Mouse (Mus musculus) ES-E14 (cell line): ENCODE results near the gene Ccnb2. TPM values are rescaled to one million over a fixed set of nuclear protein-coding genes. Genes with fewer than 3 reads are reported as not detected.

ENCODE experiments used
- DNase-seq: peaks from one replicate; pipeline ENCODE4 v3.0.0-alpha.2; 2013; ENCODE audit warnings: low read depth, low spot score
- H3K27ac ChIP-seq: 2 replicates; pipeline ENCODE4 v1.5.1; 2012; ENCODE audit warnings: low read depth, mild to moderate bottlenecking, low read length, moderate library complexity, mixed read lengths; ENCODE audit not compliant: poor library complexity, insufficient read depth, severe bottlenecking
- H3K36me3 ChIP-seq: 2 replicates; pipeline ENCODE4 v1.6.1; 2012; ENCODE audit warnings: mild to moderate bottlenecking, low read length, moderate library complexity, mixed read lengths; ENCODE audit not compliant: control insufficient read depth, poor library complexity, insufficient read depth, severe bottlenecking
- H3K4me1 ChIP-seq, 2 experiments: fragments of 150-350 bp in 1 of 2; sonication (generic) in 1 of 2; 2 replicates each; pipeline ENCODE4 v1.6.1; 2012; ENCODE audit warnings: low read length in 2 of 2, mild to moderate bottlenecking in 1 of 2, mixed read lengths in 1 of 2; ENCODE audit not compliant: control insufficient read depth in 2 of 2, insufficient read depth in 2 of 2, poor library complexity in 1 of 2
- H3K4me3 ChIP-seq, 2 experiments: fragments of 150-350 bp in 1 of 2; sonication (generic) in 1 of 2; 2 replicates each; pipeline ENCODE4 v1.5.1; 2012; ENCODE audit warnings: low read length in 2 of 2, low read depth in 1 of 2, mild to moderate bottlenecking in 1 of 2, mixed read lengths in 1 of 2; ENCODE audit not compliant: insufficient read depth in 1 of 2, poor library complexity in 1 of 2, severe bottlenecking in 1 of 2
- H3K9ac ChIP-seq: 2 replicates; pipeline ENCODE4 v1.6.1; 2012; ENCODE audit warnings: low read depth, mild to moderate bottlenecking, low read length, mixed read lengths; ENCODE audit not compliant: poor library complexity, insufficient read depth, severe bottlenecking
- H3K9me3 ChIP-seq: fragments of 150-350 bp; sonication (generic); 2 replicates; pipeline ENCODE4 v1.6.1; 2012; ENCODE audit warnings: low read depth, mild to moderate bottlenecking, low read length; ENCODE audit not compliant: control insufficient read depth, insufficient read depth
- CHD2 ChIP-seq: IDR thresholded peaks from 2 replicates; pipeline ENCODE4 v1.6.1; 2014; ENCODE audit warnings: mild to moderate bottlenecking, low read depth, low read length, inconsistent platforms
- HCFC1 ChIP-seq: IDR thresholded peaks from 2 replicates; pipeline ENCODE4 v1.6.1; 2012; ENCODE audit warnings: low read length, inconsistent platforms, borderline replicate concordance; ENCODE audit not compliant: insufficient read depth
- MAFK ChIP-seq: IDR thresholded peaks from 2 replicates; pipeline ENCODE4 v1.6.1; 2014; ENCODE audit warnings: mild to moderate bottlenecking, low read depth, low read length, inconsistent platforms; ENCODE audit not compliant: insufficient read depth
- ZC3H11A ChIP-seq: IDR thresholded peaks from 2 replicates; pipeline ENCODE4 v1.6.1; 2012; ENCODE audit warnings: low read depth, mild to moderate bottlenecking, inconsistent platforms, low read length, borderline replicate concordance
- ZNF384 ChIP-seq: IDR thresholded peaks from 2 replicates; pipeline ENCODE4 v1.6.1; 2012; ENCODE audit warnings: low read depth, low read length, inconsistent platforms
- in situ Hi-C, 2 experiments: fragments of 600-800 bp; cut with MboI; formaldehyde crosslinking; loops; one replicate each; pipeline ENCODE4 v1.15.1; 2025; ENCODE audit warnings: low sequenced_read_pairs in 2 of 2, inconsistent platforms in 1 of 2; ENCODE audit not compliant: unreplicated experiment in 2 of 2
- total RNA-seq: library from RNA; depleted of rRNA; stranded (reverse); fragments of 300-350 nt; gene quantifications from 2 replicates; pipeline ENCODE4 v1.2.3, GENCODE M21; 2012; rRNA removed

The Ccnb2 gene
- total RNA-seq, 1 experiment: 95.0 TPM

GRCm38 (mm10) chr9:70365915-70366314, 55.4 kb downstream of the Ccnb2 start:
- Histone ChIP-seq H3K9me3 (no peaks in the 10 kb centered on the region), H3K4me1 (no peaks in the 10 kb centered on the region), H3K9ac (no peak overlapping the region), H3K27ac (no peak overlapping the region), H3K36me3 (peaks cover 3% of the 10 kb centered on the region; the same call in 1 of the 2 replicates), H3K4me3 (no peak overlapping the region)
- in situ Hi-C loops: no loop called here
- no peak for TF ChIP-seq CHD2
- no peak for TF ChIP-seq ZC3H11A
- TF ChIP-seq MAFK: no peak
- no peak for DNase-seq

GRCm38 (mm10) chr9:70364741-70365140, 56.6 kb downstream of the Ccnb2 start:
- H3K9me3 ChIP-seq: no peaks in the 10 kb centered on the region
- in situ Hi-C loops: no loop called here
- no peak overlapping the region for H3K27ac ChIP-seq
- H3K4me3 ChIP-seq: no peak overlapping the region
- TF ChIP-seq ZC3H11A (no peak), MAFK (no peak), ZNF384 (no peak), HCFC1 (no peak), CHD2 (no peak)
- H3K4me1 ChIP-seq: no peaks in the 10 kb centered on the region
- no peak overlapping the region for H3K9ac ChIP-seq
- H3K36me3 ChIP-seq: no peaks in the 10 kb centered on the region
- no peak for DNase-seq

- no peaks in the 10 kb centered on the region for H3K36me3 ChIP-seq
- in situ Hi-C loops: no loop called here
These were observed 61.8 kb downstream of the Ccnb2 start for GRCm38 (mm10) chr9:70359402-70360131.

More at GRCm38 (mm10) chr9:70359402-70360131, 61.8 kb downstream of the Ccnb2 start:
- H3K4me3 ChIP-seq: no peak overlapping the region
- no peak overlapping the region for H3K27ac ChIP-seq
- no peak for DNase-seq
- H3K4me1 ChIP-seq: peaks cover 0 to 2% of the 10 kb centered on the region in 2 experiments; a peak in 2 of 4 replicates
- H3K9ac ChIP-seq: no peak overlapping the region
- no peak for TF ChIP-seq MAFK
- TF ChIP-seq ZNF384: no peak
- H3K9me3 ChIP-seq: no peaks in the 10 kb centered on the region

Other genes with a start within 250 kb of the Ccnb2 start
- 21.3 and 22.0 TPM in 2 replicates for gene Myo1e, start 214.2 kb downstream of the Ccnb2 start, total RNA-seq
- 18.4 and 24.3 TPM in 2 replicates for gene Rnf111, start 82.2 kb upstream of the Ccnb2 start, total RNA-seq
- gene Sltm, start 121.2 kb upstream of the Ccnb2 start, total RNA-seq: 50.5 and 58.6 TPM in 2 replicates
- 0.13 and 0.42 TPM in 2 replicates for gene Gm10642, start 234.7 kb upstream of the Ccnb2 start, total RNA-seq
- gene Mindy2, start 235.6 kb upstream of the Ccnb2 start, total RNA-seq: 0.98 and 1.2 TPM in 2 replicates